Mouse (Mus musculus) neural tube, embryonic 11.5 days (tissue): Measurements from ENCODE around the gene Sugt1. TPM values are rescaled to one million over a fixed set of nuclear protein-coding genes. Genes with fewer than 3 reads are reported as not detected.

Source experiments
- ATAC-seq: fragments of 200-750 bp; cut with Nextera tagmentation; 2 replicates; pipeline ENCODE4 v1.8.0; 2017; ENCODE audit warnings: moderate number of reproducible peaks, mild to moderate bottlenecking, moderate TSS enrichment, moderate library complexity; ENCODE audit not compliant: insufficient read depth, low FRiP score, low TSS enrichment
- DNase-seq: peaks from one replicate; pipeline ENCODE4 v3.0.0-alpha.2; 2015; ENCODE audit warnings: low spot score
- H3K27ac ChIP-seq: fragments of 300-500 bp; sonication (generic); 2 replicates; pipeline ENCODE4 v1.5.1; 2014; ENCODE audit warnings: low read depth, mild to moderate bottlenecking, low read length
- H3K27me3 ChIP-seq: fragments of 300-500 bp; sonication (generic); 2 replicates; pipeline ENCODE4 v1.6.1; 2014; ENCODE audit warnings: mild to moderate bottlenecking, low read length, mixed read lengths; ENCODE audit not compliant: control insufficient read depth, insufficient read depth
- H3K36me3 ChIP-seq: fragments of 300-500 bp; sonication (generic); 2 replicates; pipeline ENCODE4 v1.6.1; 2014; ENCODE audit warnings: mild to moderate bottlenecking, low read length, moderate library complexity, mixed read lengths; ENCODE audit not compliant: control insufficient read depth, insufficient read depth
- H3K4me1 ChIP-seq: fragments of 300-500 bp; sonication (generic); 2 replicates; pipeline ENCODE4 v1.6.1; 2014; ENCODE audit warnings: low read length, mixed read lengths; ENCODE audit not compliant: control insufficient read depth, insufficient read depth
- H3K4me2 ChIP-seq: fragments of 300-500 bp; sonication (generic); 2 replicates; pipeline ENCODE4 v1.6.1; 2014; ENCODE audit warnings: low read depth, mild to moderate bottlenecking, moderate library complexity
- H3K4me3 ChIP-seq: fragments of 300-500 bp; sonication (generic); 2 replicates; pipeline ENCODE4 v1.5.1; 2014; ENCODE audit warnings: low read depth, low read length
- H3K9ac ChIP-seq: fragments of 300-500 bp; sonication (generic); 2 replicates; pipeline ENCODE4 v1.6.1; 2014; ENCODE audit warnings: mild to moderate bottlenecking, low read length
- H3K9me3 ChIP-seq: fragments of 300-500 bp; sonication (generic); 2 replicates; pipeline ENCODE4 v1.6.1; 2016; ENCODE audit warnings: low read length; ENCODE audit not compliant: control insufficient read depth
- WGBS: fragments of 180-500 bp; shearing (Covaris S2); extraction: QIAGEN DNeasy Blood & Tissue Kit; methylation state at CpG from one replicate; pipeline ENCODE4 v1.1.7; 2014; 5-methylcytosine and 5-hydroxymethylcytosine counted together
- polyA plus RNA-seq: library from polyadenylated mRNA; unstranded; fragments of >200 nt; fragmentation: Nextera tagmentation; extraction: Ambion mirVana; gene quantifications from 2 replicates; pipeline ENCODE4 v1.2.1, GENCODE M21; 2014

Sugt1 gene
- polyA plus RNA-seq, 1 experiment from 2014 or later: 156 TPM

- Histone ChIP-seq H3K9me3 (no peaks in the 10 kb centered on the region), H3K36me3 (peaks cover 3% of the 10 kb centered on the region; the same call in 1 of the 2 replicates), H3K4me1 (peaks cover 9% of the 10 kb centered on the region), H3K27me3 (no peaks in the 10 kb centered on the region), H3K9ac (no peak overlapping the region), H3K27ac (no peak overlapping the region), H3K4me2 (no peak overlapping the region), H3K4me3 (no peak overlapping the region)
- ATAC-seq (no peak), DNase-seq (no peak)
- 89% methylated on average over 2 of the region's 2 CpGs for WGBS
Measured at GRCm38 (mm10) chr14:79591611-79592010, 4.1 kb downstream of the Sugt1 start.

- WGBS: 90% methylated on average over 5 of the region's 5 CpGs
- no peak overlapping the region for H3K4me2 ChIP-seq
- no peak overlapping the region for H3K9ac ChIP-seq
- H3K36me3 ChIP-seq: peaks cover 5% of the 10 kb centered on the region; the same call in 1 of the 2 replicates
- no peak overlapping the region for H3K4me3 ChIP-seq
- no peak overlapping the region for H3K27ac ChIP-seq
- H3K27me3 ChIP-seq: no peaks in the 10 kb centered on the region
- DNase-seq: no peak
- no peaks in the 10 kb centered on the region for H3K4me1 ChIP-seq
- H3K9me3 ChIP-seq: no peaks in the 10 kb centered on the region
- no peak for ATAC-seq
Measured at GRCm38 (mm10) chr14:79594069-79594468, 6.6 kb downstream of the Sugt1 start.

GRCm38 (mm10) chr14:79596602-79597001 lies 9.1 kb downstream of the Sugt1 start:
- WGBS: 86% methylated on average over 4 of the region's 4 CpGs
- H3K4me3 ChIP-seq: no peak overlapping the region
- no peaks in the 10 kb centered on the region for H3K4me1 ChIP-seq
- DNase-seq (no peak), ATAC-seq (no peak)
- peaks cover 8% of the 10 kb centered on the region for H3K36me3 ChIP-seq
- no peaks in the 10 kb centered on the region for H3K27me3 ChIP-seq
- H3K4me2 ChIP-seq: no peak overlapping the region
- no peak overlapping the region for H3K9ac ChIP-seq
- no peak overlapping the region for H3K27ac ChIP-seq
- no peaks in the 10 kb centered on the region for H3K9me3 ChIP-seq

GRCm38 (mm10) chr14:79605881-79606280 lies 18.4 kb downstream of the Sugt1 start:
- Histone ChIP-seq H3K9me3 (no peaks in the 10 kb centered on the region), H3K9ac (no peak overlapping the region), H3K4me3 (no peak overlapping the region), H3K27ac (no peak overlapping the region), H3K27me3 (no peaks in the 10 kb centered on the region), H3K36me3 (peaks cover 11% of the 10 kb centered on the region), H3K4me1 (no peaks in the 10 kb centered on the region), H3K4me2 (no peak overlapping the region)
- WGBS: 82% methylated on average over 2 of the region's 2 CpGs
- ATAC-seq: no peak
- DNase-seq: no peak

- Histone ChIP-seq H3K4me2 (no peak overlapping the region), H3K27me3 (no peaks in the 10 kb centered on the region), H3K27ac (no peak overlapping the region), H3K9ac (no peak overlapping the region), H3K4me3 (no peak overlapping the region), H3K36me3 (peaks cover 15% of the 10 kb centered on the region), H3K9me3 (no peaks in the 10 kb centered on the region), H3K4me1 (no peaks in the 10 kb centered on the region)
- 94% methylated on average over 6 of the region's 6 CpGs for WGBS
- DNase-seq: no peak
- no peak for ATAC-seq
Measured at GRCm38 (mm10) chr14:79606392-79606791, 18.9 kb downstream of the Sugt1 start.

GRCm38 (mm10) chr14:79606867-79607266 lies 19.4 kb downstream of the Sugt1 start:
- H3K4me2 ChIP-seq: no peak overlapping the region
- no peaks in the 10 kb centered on the region for H3K9me3 ChIP-seq
- H3K9ac ChIP-seq: no peak overlapping the region
- H3K4me3 ChIP-seq: no peak overlapping the region
- H3K27ac ChIP-seq: no peak overlapping the region
- H3K36me3 ChIP-seq: peaks cover 15% of the 10 kb centered on the region
- H3K4me1 ChIP-seq: no peaks in the 10 kb centered on the region
- ATAC-seq (no peak), DNase-seq (no peak)
- 90% methylated on average over 3 of the region's 3 CpGs for WGBS
- no peaks in the 10 kb centered on the region for H3K27me3 ChIP-seq

- Histone ChIP-seq H3K27ac (no peak overlapping the region), H3K9me3 (no peaks in the 10 kb centered on the region), H3K4me3 (no peak overlapping the region), H3K4me2 (no peak overlapping the region), H3K9ac (no peak overlapping the region), H3K36me3 (peaks cover 15% of the 10 kb centered on the region), H3K27me3 (no peaks in the 10 kb centered on the region), H3K4me1 (no peaks in the 10 kb centered on the region)
- 99% methylated on average over 4 of the region's 4 CpGs for WGBS
- no peak for ATAC-seq
- DNase-seq: no peak
Measured at GRCm38 (mm10) chr14:79607352-79607751, 19.9 kb downstream of the Sugt1 start.

- H3K36me3 ChIP-seq: peaks cover 20% of the 10 kb centered on the region
- no peak overlapping the region for H3K27ac ChIP-seq
- DNase-seq (no peak), ATAC-seq (no peak)
- H3K4me3 ChIP-seq: no peak overlapping the region
- no peaks in the 10 kb centered on the region for H3K4me1 ChIP-seq
- no peaks in the 10 kb centered on the region for H3K27me3 ChIP-seq
- H3K9ac ChIP-seq: no peak overlapping the region
- WGBS: 95% methylated on average over 6 of the region's 6 CpGs
- no peak overlapping the region for H3K4me2 ChIP-seq
- no peaks in the 10 kb centered on the region for H3K9me3 ChIP-seq
Measured at GRCm38 (mm10) chr14:79608286-79608685, 20.8 kb downstream of the Sugt1 start.

GRCm38 (mm10) chr14:79617121-79617828 lies 29.8 kb downstream of the Sugt1 start:
- 87% methylated on average over 8 of the region's 8 CpGs for WGBS
- Histone ChIP-seq H3K4me3 (no peak overlapping the region), H3K9ac (no peak overlapping the region), H3K36me3 (peaks cover 8% of the 10 kb centered on the region; the same call in 1 of the 2 replicates), H3K4me2 (no peak overlapping the region), H3K4me1 (no peaks in the 10 kb centered on the region), H3K27ac (no peak overlapping the region), H3K27me3 (no peaks in the 10 kb centered on the region), H3K9me3 (no peaks in the 10 kb centered on the region)
- DNase-seq (no peak), ATAC-seq (no peak)
